ENCODE assay signal across 8 mouse cellular contexts in the genomic region with DNA sequence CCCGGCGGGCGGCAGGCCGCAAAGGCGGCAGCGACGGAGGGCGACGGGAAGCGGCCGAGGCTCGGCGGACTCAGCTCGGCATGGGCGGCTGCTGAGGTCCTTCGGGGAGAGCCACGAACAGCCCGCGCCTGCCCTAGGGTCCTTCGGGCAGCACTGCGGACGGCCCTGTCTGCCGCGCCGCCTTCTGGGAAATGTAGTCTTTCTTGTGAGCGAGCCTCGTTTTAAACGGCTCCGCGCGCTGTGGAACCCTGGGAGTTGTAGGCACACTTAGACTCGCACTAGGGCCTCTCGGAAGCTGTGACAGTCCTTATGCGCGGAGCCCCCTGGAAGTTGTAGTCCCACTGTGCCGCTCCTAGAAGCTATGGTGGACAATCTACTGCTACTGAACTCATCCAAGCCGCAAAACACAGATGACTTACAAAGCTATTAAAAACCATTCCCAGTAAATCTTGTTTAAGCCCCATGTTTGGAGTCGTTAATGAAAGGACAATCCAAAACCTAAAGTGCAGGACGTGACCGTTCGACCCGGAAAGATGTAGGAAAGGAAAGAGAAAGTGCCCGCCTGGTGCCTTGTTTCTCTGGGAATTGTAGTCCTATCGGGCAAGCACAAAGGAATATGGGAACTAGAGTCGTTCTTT. TPM values are rescaled to one million over a fixed set of nuclear protein-coding genes. Genes with fewer than 3 reads are reported as not detected.
DNase-seq lines count a peak whose midpoint lies in the region; ATAC-seq lines count a peak whose summit lies in the region.

A gene (minus strand): TSS at position 129 of the 638 bp plus-strand sequence.

- peak; percentile 94 for DNase-seq in adrenal gland, adult 18-20 months (ENCODE audit: low spot score in 2 of 2)
- DNase-seq in embryo, embryonic 11 days = peak; percentile 99
- peak; percentile 97 for DNase-seq in gastrocnemius, postnatal 25 days
- DNase-seq in intestine, embryonic 14.5 days (ENCODE audit: low spot score) = peak; percentile 99
- DNase-seq in left cerebral cortex, postnatal 14 days (ENCODE audit: low spot score in 2 of 2) = peak; percentile 99
- peak; percentile 98 for DNase-seq in mesoderm, embryonic 11.5 days (ENCODE audit: low read depth, low spot score)
- peak; percentile 99 for DNase-seq in right cerebral cortex, postnatal 36 days (ENCODE audit: low spot score in 2 of 2)
- peak; percentile 98 for DNase-seq in yolk sac, embryonic 10.5 days (ENCODE audit: low spot score)

- H3K36me3 ChIP-seq in intestine, embryonic 14.5 days (ENCODE audit: control insufficient read depth, insufficient read depth, low read length) = peaks cover 19% of the 10 kb centered on the region

- H3K27me3 ChIP-seq in intestine, embryonic 14.5 days (replicated peaks; ENCODE audit: control insufficient read depth, insufficient read depth, low read length) = no peaks in the 10 kb centered on the region

- peaks cover 18% of the 10 kb centered on the region for H3K4me1 ChIP-seq in intestine, embryonic 14.5 days (replicated peaks; ENCODE audit: control insufficient read depth, insufficient read depth, low read length)

- no peaks in the 10 kb centered on the region for H3K9me3 ChIP-seq in intestine, embryonic 14.5 days (ENCODE audit: control insufficient read depth, low read length)

- WGBS in intestine, embryonic 14.5 days = under 1% methylated on average over 45 of the region's 45 CpGs

- ATAC-seq in intestine, embryonic 14.5 days (replicated peaks; ENCODE audit: low FRiP score, low TSS enrichment, low read depth) = peak; percentile 95

- H3K4me3 ChIP-seq in intestine, embryonic 14.5 days (ENCODE audit: low read depth, low read length) = peak within 1 kb of the TSS; percentile 80

- peak within 1 kb of the TSS; percentile 82 for H3K9ac ChIP-seq in intestine, embryonic 14.5 days (ENCODE audit: low read length)

- peak within 1 kb of the TSS; percentile 97 for H3K4me2 ChIP-seq in intestine, embryonic 14.5 days (ENCODE audit: low read length)

- intact Hi-C loops in left cerebral cortex, postnatal 14 days (cut with DNase I) = no loop called here

- H3K27ac ChIP-seq in intestine, embryonic 14.5 days (ENCODE audit: low read depth) = peak within 1 kb of the TSS; percentile 39; the same call in 1 of the 2 replicates

RNA-seq across cellular contexts. Expression of the gene that starts here (rescaled TPM):
- total RNA-seq in adrenal gland, adult 18-20 months (2021) = 100 to 1,000 TPM; 106 to 118 TPM
- 10 to 100 TPM; 34.2 to 47.8 TPM for total RNA-seq in gastrocnemius, postnatal 25 days (2021)
- polyA plus RNA-seq in intestine, embryonic 14.5 days (2014; fragmentation: Nextera tagmentation; extraction: Ambion mirVana) = 82.4 and 99.0 TPM in 2 replicates
- 100 to 1,000 TPM in 1 of 2 experiments, 10 to 100 TPM in 1; 80.2 to 104 TPM for total RNA-seq in left cerebral cortex, postnatal 14 days (2021)

Comparison
In these comparisons a context has a peak if more than half of its experiments do, and no peak if none do; other contexts are left out.
1. Peak in every context shown above with its lines: DNase-seq, ATAC-seq, H3K4me3 ChIP-seq and H3K27ac ChIP-seq.